Mouse (Mus musculus) liver, embryonic 14.5 days (tissue): ENCODE measurements around the gene Pprc1.

Experiments used
- CTCF ChIP-seq: IDR thresholded peaks from 2 replicates; pipeline ENCODE4 v1.5.1; 2016; ENCODE audit warnings: antibody characterized with exemption, low read depth, control low read depth
- EP300 ChIP-seq: IDR thresholded peaks from 2 replicates; pipeline ENCODE4 v1.6.1; 2016; ENCODE audit warnings: antibody characterized with exemption, low read depth

DNA sequence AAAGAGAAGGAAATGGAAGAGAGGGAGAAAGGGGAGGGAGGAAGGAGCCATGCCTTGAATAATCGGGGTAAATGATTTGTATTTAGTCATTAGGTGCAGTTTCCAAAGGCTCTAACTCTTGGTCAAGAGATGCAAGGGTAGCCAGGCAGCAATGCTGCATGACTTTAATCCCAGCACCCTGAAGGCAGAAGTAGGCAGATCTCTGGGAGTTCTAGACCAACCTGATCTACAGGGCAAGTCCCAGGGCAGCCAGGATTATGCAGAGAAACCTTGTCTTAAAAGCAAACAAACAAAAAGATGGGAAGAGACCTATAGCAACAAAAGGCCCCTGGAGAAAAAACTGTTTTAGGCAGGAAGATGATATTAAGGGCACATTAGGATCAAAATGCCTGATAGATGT lies 45.3 kb upstream of the Pprc1 start:
- no peak for TF ChIP-seq CTCF
- no peak for TF ChIP-seq EP300
